Mouse (Mus musculus): Measurements from ENCODE around the gene Asf1b.
A peak's percentile ranks its signal among the peaks of the same experiment; 100 is the strongest.

- TF ChIP-seq TBP (conservative IDR thresholded peaks at IDR 0.05; ENCODE audit: low read depth, low read length) (no peak), GABPA (IDR thresholded peaks at IDR 0.05; ENCODE audit: insufficient replicate concordance, low read depth, low read length) (no peak), CTCF (conservative IDR thresholded peaks at IDR 0.05 in 1 of 2, IDR thresholded peaks at IDR 0.05 in 1 of 2; ENCODE audit: low read depth in 2 of 2, low read length in 2 of 2) (peak; percentile 62 to 89), MAX (IDR thresholded peaks at IDR 0.05; ENCODE audit: low read length) (no peak), POLR2A (IDR thresholded peaks at IDR 0.05; ENCODE audit: low read depth, low read length) (no peak), ZC3H11A (IDR thresholded peaks at IDR 0.05; ENCODE audit: low read depth, low read length) (no peak), EP300 (IDR thresholded peaks at IDR 0.05; ENCODE audit: low read length) (no peak), KAT2A (IDR thresholded peaks at IDR 0.05; ENCODE audit: insufficient replicate concordance, low read length) (no peak), MAZ (IDR thresholded peaks at IDR 0.05; ENCODE audit: low read depth, low read length) (no peak), IRF4 (IDR thresholded peaks at IDR 0.05; ENCODE audit: low read depth, low read length) (peak; percentile 19; the same call in 1 of the 2 replicates)
Measured at GRCm38 (mm10) chr8:84009876-84010275, 54.6 kb downstream of the Asf1b start.
